Mouse (Mus musculus) ES-E14 (cell line): ENCODE data around the gene Tet1. TPM values are rescaled to one million over a fixed set of nuclear protein-coding genes. Genes with fewer than 3 reads are reported as not detected.

Source experiments
- DNase-seq: peaks from one replicate; pipeline ENCODE4 v3.0.0-alpha.2; 2013; ENCODE audit warnings: low read depth, low spot score
- H3K27ac ChIP-seq: 2 replicates; pipeline ENCODE4 v1.5.1; 2012; ENCODE audit warnings: low read depth, mild to moderate bottlenecking, low read length, moderate library complexity, mixed read lengths; ENCODE audit not compliant: poor library complexity, insufficient read depth, severe bottlenecking
- H3K36me3 ChIP-seq: 2 replicates; pipeline ENCODE4 v1.6.1; 2012; ENCODE audit warnings: mild to moderate bottlenecking, low read length, moderate library complexity, mixed read lengths; ENCODE audit not compliant: control insufficient read depth, poor library complexity, insufficient read depth, severe bottlenecking
- H3K4me1 ChIP-seq, 2 experiments: fragments of 150-350 bp in 1 of 2; sonication (generic) in 1 of 2; 2 replicates each; pipeline ENCODE4 v1.6.1; 2012; ENCODE audit warnings: low read length in 2 of 2, mild to moderate bottlenecking in 1 of 2, mixed read lengths in 1 of 2; ENCODE audit not compliant: control insufficient read depth in 2 of 2, insufficient read depth in 2 of 2, poor library complexity in 1 of 2
- H3K4me3 ChIP-seq, 2 experiments: fragments of 150-350 bp in 1 of 2; sonication (generic) in 1 of 2; 2 replicates each; pipeline ENCODE4 v1.5.1; 2012; ENCODE audit warnings: low read length in 2 of 2, low read depth in 1 of 2, mild to moderate bottlenecking in 1 of 2, mixed read lengths in 1 of 2; ENCODE audit not compliant: insufficient read depth in 1 of 2, poor library complexity in 1 of 2, severe bottlenecking in 1 of 2
- H3K9ac ChIP-seq: 2 replicates; pipeline ENCODE4 v1.6.1; 2012; ENCODE audit warnings: low read depth, mild to moderate bottlenecking, low read length, mixed read lengths; ENCODE audit not compliant: poor library complexity, insufficient read depth, severe bottlenecking
- H3K9me3 ChIP-seq: fragments of 150-350 bp; sonication (generic); 2 replicates; pipeline ENCODE4 v1.6.1; 2012; ENCODE audit warnings: low read depth, mild to moderate bottlenecking, low read length; ENCODE audit not compliant: control insufficient read depth, insufficient read depth
- CHD2 ChIP-seq: IDR thresholded peaks from 2 replicates; pipeline ENCODE4 v1.6.1; 2014; ENCODE audit warnings: mild to moderate bottlenecking, low read depth, low read length, inconsistent platforms
- HCFC1 ChIP-seq: IDR thresholded peaks from 2 replicates; pipeline ENCODE4 v1.6.1; 2012; ENCODE audit warnings: low read length, inconsistent platforms, borderline replicate concordance; ENCODE audit not compliant: insufficient read depth
- MAFK ChIP-seq: IDR thresholded peaks from 2 replicates; pipeline ENCODE4 v1.6.1; 2014; ENCODE audit warnings: mild to moderate bottlenecking, low read depth, low read length, inconsistent platforms; ENCODE audit not compliant: insufficient read depth
- ZC3H11A ChIP-seq: IDR thresholded peaks from 2 replicates; pipeline ENCODE4 v1.6.1; 2012; ENCODE audit warnings: low read depth, mild to moderate bottlenecking, inconsistent platforms, low read length, borderline replicate concordance
- ZNF384 ChIP-seq: IDR thresholded peaks from 2 replicates; pipeline ENCODE4 v1.6.1; 2012; ENCODE audit warnings: low read depth, low read length, inconsistent platforms
- in situ Hi-C, 2 experiments: fragments of 600-800 bp; cut with MboI; formaldehyde crosslinking; loops; one replicate each; pipeline ENCODE4 v1.15.1; 2025; ENCODE audit warnings: low sequenced_read_pairs in 2 of 2, inconsistent platforms in 1 of 2; ENCODE audit not compliant: unreplicated experiment in 2 of 2
- total RNA-seq: library from RNA; depleted of rRNA; stranded (reverse); fragments of 300-350 nt; gene quantifications from 2 replicates; pipeline ENCODE4 v1.2.3, GENCODE M21; 2012

Gene Tet1
- total RNA-seq, 1 experiment, result 307 TPM

GRCm38 (mm10) chr10:62891025-62891424 lies 17.8 kb downstream of the Tet1 start:
- TF ChIP-seq ZNF384 (no peak), CHD2 (no peak), ZC3H11A (no peak), MAFK (no peak)
- Histone ChIP-seq H3K4me1 (0 out of 4 replicates have a peak, but pooled peaks cover 0 to 3% of the 10 kb centered on the region in 2 experiments), H3K9ac (peak overlapping the region; percentile 59; the same call in 1 of the 2 replicates), H3K9me3 (no peaks in the 10 kb centered on the region), H3K36me3 (no peaks in the 10 kb centered on the region), H3K27ac (peak overlapping the region; percentile 69; the same call in 1 of the 2 replicates), H3K4me3 (peak overlapping the region; percentile 52 to 82)
- in situ Hi-C loops, result no loop called here
- no peak for DNase-seq

DNA sequence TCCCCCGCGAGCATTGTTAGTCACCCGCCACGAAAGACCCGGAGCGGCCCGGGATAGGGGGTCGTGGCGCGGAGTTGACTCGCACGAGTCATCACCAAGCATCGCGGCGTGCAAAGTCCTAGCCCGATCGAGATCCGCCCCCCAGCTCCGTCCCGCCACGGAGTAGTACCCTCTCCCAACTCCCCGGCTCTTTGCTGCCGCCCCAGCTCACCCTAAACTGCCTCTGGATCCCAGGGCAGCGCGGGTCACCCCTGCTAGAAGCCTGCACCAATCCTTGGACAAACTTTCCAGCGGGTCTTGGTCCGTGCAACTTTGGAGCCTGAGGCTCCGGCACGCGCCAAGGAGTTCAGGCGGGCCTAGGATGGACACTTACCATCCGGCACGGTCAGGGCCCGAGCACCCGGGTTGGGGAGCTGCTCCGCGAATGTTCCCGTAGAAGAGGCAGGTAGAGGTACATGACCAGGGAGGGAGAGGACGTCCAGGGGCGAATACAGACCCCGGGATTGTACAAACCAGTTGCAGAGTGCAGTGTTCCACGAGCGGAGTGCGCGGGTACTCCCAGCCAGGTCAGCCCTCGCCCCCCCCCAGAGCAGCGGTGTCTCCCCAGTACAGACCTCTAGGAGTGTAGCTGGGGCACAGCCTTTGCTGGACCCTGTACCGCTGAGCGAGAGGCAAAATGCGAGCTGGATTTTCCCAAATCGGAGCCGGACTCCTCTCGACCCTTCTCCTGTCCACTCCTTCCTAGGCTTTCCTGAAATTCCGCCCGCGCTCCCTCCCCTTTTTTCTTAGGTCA lies 21.8 kb downstream of the Tet1 start:
- Histone ChIP-seq H3K27ac (peak overlapping the region; percentile 86; the same call in 1 of the 2 replicates), H3K36me3 (no peaks in the 10 kb centered on the region), H3K4me1 (peaks cover 0 to 5% of the 10 kb centered on the region in 2 experiments; a peak in 2 of 4 replicates), H3K9me3 (no peaks in the 10 kb centered on the region), H3K9ac (peak overlapping the region; percentile 79), H3K4me3 (peak overlapping the region; percentile 71 to 83)
- no peak for TF ChIP-seq CHD2
- no peak for TF ChIP-seq HCFC1
- no peak for TF ChIP-seq ZNF384
- no peak for TF ChIP-seq ZC3H11A
- TF ChIP-seq MAFK, result no peak
- no peak for DNase-seq
- in situ Hi-C loops, result no loop called here

- Histone ChIP-seq H3K4me3 (peak overlapping the region; percentile 71 to 83), H3K9ac (peak overlapping the region; percentile 79; the same call in 1 of the 2 replicates), H3K36me3 (no peaks in the 10 kb centered on the region), H3K27ac (peak overlapping the region; percentile 86; the same call in 1 of the 2 replicates), H3K9me3 (no peaks in the 10 kb centered on the region), H3K4me1 (peaks cover 0 to 9% of the 10 kb centered on the region in 2 experiments; a peak in 2 of 4 replicates)
- in situ Hi-C loops, result no loop called here
- no peak for DNase-seq
- TF ChIP-seq ZC3H11A (no peak), ZNF384 (no peak), MAFK (no peak), HCFC1 (no peak), CHD2 (no peak)
Measured at GRCm38 (mm10) chr10:62885969-62886798, 22.6 kb downstream of the Tet1 start.

DNA sequence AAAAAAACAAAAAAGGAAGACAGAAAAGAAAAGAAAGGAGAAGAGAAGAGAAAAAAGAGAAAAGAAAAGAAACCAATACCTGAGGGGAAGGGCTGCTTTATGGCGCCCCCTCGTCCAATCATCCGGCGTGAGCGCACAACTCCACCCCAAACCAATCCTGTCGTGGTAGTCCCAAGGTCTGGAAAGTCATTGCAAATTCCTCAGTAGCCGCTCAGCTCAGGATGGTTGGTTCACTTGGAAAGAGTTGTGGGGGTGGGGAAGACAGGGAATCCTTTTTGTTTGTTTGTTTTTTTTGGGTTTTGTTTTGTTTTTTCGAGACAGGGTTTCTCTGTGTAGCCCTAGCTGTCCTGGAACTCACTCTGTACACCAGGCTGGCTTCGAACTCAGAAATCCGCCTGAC lies 23.3 kb downstream of the Tet1 start:
- H3K9ac ChIP-seq, result peak overlapping the region; percentile 11; the same call in 1 of the 2 replicates
- H3K27ac ChIP-seq, result peak overlapping the region; percentile 86; the same call in 1 of the 2 replicates
- peak overlapping the region; percentile 71 to 83; a peak in 3 of 4 replicates for H3K4me3 ChIP-seq
- H3K36me3 ChIP-seq, result no peaks in the 10 kb centered on the region
- no peaks in the 10 kb centered on the region for H3K9me3 ChIP-seq
- DNase-seq, result no peak
- in situ Hi-C loops, result no loop called here
- peaks cover 0 to 9% of the 10 kb centered on the region in 2 experiments; a peak in 2 of 4 replicates for H3K4me1 ChIP-seq
- TF ChIP-seq ZNF384 (no peak), MAFK (no peak)
